Mouse (Mus musculus): Measurements from ENCODE around the gene Mpzl3. TPM values are rescaled to one million over a fixed set of nuclear protein-coding genes. Genes with fewer than 3 reads are reported as not detected.

Mpzl3 gene
- polyA plus RNA-seq, 1 experiment from 2014 or later, result 1.6 TPM

DNA sequence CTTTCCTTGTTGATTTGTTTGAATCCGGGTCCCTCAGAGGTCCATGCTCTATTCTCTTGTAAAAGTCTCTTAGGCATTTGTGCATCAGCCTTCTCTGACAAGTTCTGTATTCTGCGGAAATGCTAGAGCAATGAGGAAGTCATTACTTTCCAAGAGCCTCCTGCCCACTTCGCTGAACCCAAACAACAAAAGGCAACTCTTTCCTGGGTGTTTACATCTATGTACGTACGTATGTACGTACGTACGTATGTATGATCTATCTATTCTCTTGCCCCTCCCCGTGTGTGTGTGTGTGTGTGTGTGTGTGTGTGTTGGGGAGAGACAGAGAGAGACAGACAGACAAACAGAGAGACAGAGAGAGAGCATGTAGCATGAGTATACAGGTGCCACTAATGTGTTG, 61.8 kb downstream of the Mpzl3 start:
- Histone ChIP-seq H3K36me3 (no peaks in the 10 kb centered on the region), H3K9me3 (no peaks in the 10 kb centered on the region), H3K4me2 (replicated peaks) (no peak overlapping the region), H3K27ac (no peak overlapping the region), H3K4me1 (replicated peaks) (peaks cover 28% of the 10 kb centered on the region), H3K9ac (replicated peaks) (no peak overlapping the region), H3K27me3 (peaks cover 17% of the 10 kb centered on the region; the same call in 1 of the 2 replicates), H3K4me3 (replicated peaks) (no peak overlapping the region)
- ATAC-seq, result no peak
- 73% methylated on average over 9 of the region's 9 CpGs for WGBS

GRCm38 (mm10) chr9:45117741-45118431, 62.9 kb downstream of the Mpzl3 start, which contains the start of gene Scn2b:
Gene Scn2b, plus strand, starts transcription at chr9:45117782.
- Histone ChIP-seq H3K9me3 (no peaks in the 10 kb centered on the region), H3K4me3 (replicated peaks) (peak within 1 kb of the TSS; percentile 54), H3K27me3 (peaks cover 17% of the 10 kb centered on the region; the same call in 1 of the 2 replicates), H3K27ac (peak within 1 kb of the TSS; percentile 84), H3K4me2 (replicated peaks) (peak within 1 kb of the TSS; percentile 75), H3K9ac (replicated peaks) (peak within 1 kb of the TSS; percentile 89), H3K4me1 (replicated peaks) (peaks cover 36% of the 10 kb centered on the region), H3K36me3 (no peaks in the 10 kb centered on the region)
- peak; percentile 51 for ATAC-seq
- WGBS, result 1% methylated on average over 13 of the region's 13 CpGs

GRCm38 (mm10) chr9:45118552-45118951, 63.6 kb downstream of the Mpzl3 start:
- H3K27ac ChIP-seq, result no peak overlapping the region
- H3K4me1 ChIP-seq (replicated peaks), result peaks cover 36% of the 10 kb centered on the region
- 27% methylated on average over 10 of the region's 10 CpGs for WGBS
- peak overlapping the region; percentile 54 for H3K4me3 ChIP-seq (replicated peaks)
- ATAC-seq, result no peak
- peaks cover 17% of the 10 kb centered on the region; the same call in 1 of the 2 replicates for H3K27me3 ChIP-seq
- H3K9me3 ChIP-seq, result no peaks in the 10 kb centered on the region
- H3K4me2 ChIP-seq (replicated peaks), result peak overlapping the region; percentile 75
- H3K9ac ChIP-seq (replicated peaks), result peak overlapping the region; percentile 89
- no peaks in the 10 kb centered on the region for H3K36me3 ChIP-seq

DNA sequence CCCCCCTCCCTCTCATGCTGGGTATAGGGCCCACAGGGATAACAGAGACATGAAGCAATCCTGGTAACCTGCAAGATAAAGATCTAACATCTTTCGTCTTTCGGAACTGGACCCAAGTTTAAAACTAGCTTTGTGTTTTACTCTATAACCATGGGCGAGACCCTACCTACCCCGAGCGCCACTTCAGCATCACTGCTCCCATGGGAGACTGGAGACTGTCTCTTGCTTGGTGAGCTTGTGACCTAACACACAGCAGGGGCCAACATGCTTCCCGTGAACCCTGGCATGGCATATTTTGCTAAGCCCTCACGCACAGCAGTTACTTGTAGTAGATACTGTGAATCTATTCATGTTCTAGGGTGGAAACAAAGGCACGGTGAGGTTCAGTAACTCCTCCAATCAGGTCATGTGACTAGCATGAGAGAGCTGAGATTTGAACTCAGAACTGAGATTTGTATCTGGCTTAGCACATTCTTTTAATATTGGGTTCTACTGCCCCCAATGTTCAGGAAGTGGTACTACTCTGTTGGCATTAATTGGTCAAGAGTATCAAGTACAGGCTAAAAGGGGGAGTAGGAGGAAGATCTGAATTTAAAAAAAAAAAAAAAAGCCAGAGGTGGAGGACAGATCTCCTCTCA, 64.4 kb downstream of the Mpzl3 start:
- H3K4me3 ChIP-seq (replicated peaks), result peak overlapping the region; percentile 54; the same call in 1 of the 2 replicates
- peak overlapping the region; percentile 75 for H3K4me2 ChIP-seq (replicated peaks)
- no peak for ATAC-seq
- 95% methylated on average over 8 of the region's 8 CpGs for WGBS
- peaks cover 17% of the 10 kb centered on the region; the same call in 1 of the 2 replicates for H3K27me3 ChIP-seq
- no peaks in the 10 kb centered on the region for H3K36me3 ChIP-seq
- peaks cover 36% of the 10 kb centered on the region for H3K4me1 ChIP-seq (replicated peaks)
- H3K9me3 ChIP-seq, result no peaks in the 10 kb centered on the region
- H3K27ac ChIP-seq, result no peak overlapping the region
- peak overlapping the region; percentile 89; the same call in 1 of the 2 replicates for H3K9ac ChIP-seq (replicated peaks)

- no peak overlapping the region for H3K4me2 ChIP-seq (replicated peaks)
- no peak overlapping the region for H3K27ac ChIP-seq
- no peak overlapping the region for H3K9ac ChIP-seq (replicated peaks)
- H3K4me1 ChIP-seq (replicated peaks), result peaks cover 36% of the 10 kb centered on the region
- WGBS, result 88% methylated on average over 14 of the region's 14 CpGs
- H3K36me3 ChIP-seq, result peaks cover under 1% of the 10 kb centered on the region; the same call in 1 of the 2 replicates
- peaks cover 17% of the 10 kb centered on the region; the same call in 1 of the 2 replicates for H3K27me3 ChIP-seq
- no peaks in the 10 kb centered on the region for H3K9me3 ChIP-seq
- ATAC-seq, result no peak
- no peak overlapping the region for H3K4me3 ChIP-seq (replicated peaks)
These were observed 65.1 kb downstream of the Mpzl3 start for GRCm38 (mm10) chr9:45119954-45120530.

- no peaks in the 10 kb centered on the region for H3K9me3 ChIP-seq
- H3K4me3 ChIP-seq (replicated peaks), result no peak overlapping the region
- peaks cover 17% of the 10 kb centered on the region; the same call in 1 of the 2 replicates for H3K27me3 ChIP-seq
- WGBS, result 90% methylated on average over 6 of the region's 6 CpGs
- peaks cover 6% of the 10 kb centered on the region for H3K36me3 ChIP-seq
- H3K4me1 ChIP-seq (replicated peaks), result peaks cover 36% of the 10 kb centered on the region
- no peak for ATAC-seq
- H3K4me2 ChIP-seq (replicated peaks), result 0 out of 2 replicates have a peak overlapping the region, but pooled peaks have one; percentile 1
- H3K27ac ChIP-seq, result no peak overlapping the region
- no peak overlapping the region for H3K9ac ChIP-seq (replicated peaks)
These were observed 65.6 kb downstream of the Mpzl3 start for GRCm38 (mm10) chr9:45120567-45120966.

DNA sequence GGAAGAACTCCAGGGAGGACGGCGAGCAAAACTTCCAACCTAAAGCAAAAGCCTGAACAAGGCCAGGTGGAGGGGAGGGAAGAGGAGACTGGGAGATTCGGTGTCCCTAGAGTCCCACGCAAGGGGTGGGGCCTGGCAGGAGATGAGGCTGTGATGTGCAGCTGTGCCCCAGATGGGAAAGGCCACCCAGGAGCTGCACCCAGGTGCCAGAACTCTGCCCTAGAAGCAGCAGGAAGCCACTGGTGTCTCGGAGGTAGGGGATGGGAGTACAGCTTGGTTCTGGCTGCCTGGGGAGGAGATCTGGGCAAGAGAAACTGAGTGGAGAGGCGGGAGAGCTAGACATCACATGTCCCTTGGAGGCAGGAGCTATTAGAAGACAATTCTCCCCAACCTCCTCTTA, 66.0 kb downstream of the Mpzl3 start:
- H3K27ac ChIP-seq, result no peak overlapping the region
- peaks cover 16% of the 10 kb centered on the region; the same call in 1 of the 2 replicates for H3K27me3 ChIP-seq
- no peak overlapping the region for H3K4me3 ChIP-seq (replicated peaks)
- ATAC-seq, result no peak
- 64% methylated on average over 6 of the region's 6 CpGs for WGBS
- H3K9ac ChIP-seq (replicated peaks), result no peak overlapping the region
- H3K9me3 ChIP-seq, result no peaks in the 10 kb centered on the region
- peaks cover 10% of the 10 kb centered on the region for H3K36me3 ChIP-seq
- 0 out of 2 replicates have a peak overlapping the region, but pooled peaks have one; percentile 1 for H3K4me2 ChIP-seq (replicated peaks)
- H3K4me1 ChIP-seq (replicated peaks), result peaks cover 33% of the 10 kb centered on the region

GRCm38 (mm10) chr9:45121769-45122168, 66.8 kb downstream of the Mpzl3 start:
- Histone ChIP-seq H3K9me3 (no peaks in the 10 kb centered on the region), H3K4me3 (replicated peaks) (peak overlapping the region; percentile 11; the same call in 1 of the 2 replicates), H3K9ac (replicated peaks) (peak overlapping the region; percentile 48; the same call in 1 of the 2 replicates), H3K27me3 (peaks cover 11% of the 10 kb centered on the region; the same call in 1 of the 2 replicates), H3K4me2 (replicated peaks) (peak overlapping the region; percentile 36), H3K36me3 (peaks cover 18% of the 10 kb centered on the region), H3K27ac (no peak overlapping the region), H3K4me1 (replicated peaks) (peaks cover 29% of the 10 kb centered on the region)
- ATAC-seq, result 0 out of 2 replicates have a peak, but pooled peaks have one; percentile 24
- 1% methylated on average over 10 of the region's 10 CpGs for WGBS

DNA sequence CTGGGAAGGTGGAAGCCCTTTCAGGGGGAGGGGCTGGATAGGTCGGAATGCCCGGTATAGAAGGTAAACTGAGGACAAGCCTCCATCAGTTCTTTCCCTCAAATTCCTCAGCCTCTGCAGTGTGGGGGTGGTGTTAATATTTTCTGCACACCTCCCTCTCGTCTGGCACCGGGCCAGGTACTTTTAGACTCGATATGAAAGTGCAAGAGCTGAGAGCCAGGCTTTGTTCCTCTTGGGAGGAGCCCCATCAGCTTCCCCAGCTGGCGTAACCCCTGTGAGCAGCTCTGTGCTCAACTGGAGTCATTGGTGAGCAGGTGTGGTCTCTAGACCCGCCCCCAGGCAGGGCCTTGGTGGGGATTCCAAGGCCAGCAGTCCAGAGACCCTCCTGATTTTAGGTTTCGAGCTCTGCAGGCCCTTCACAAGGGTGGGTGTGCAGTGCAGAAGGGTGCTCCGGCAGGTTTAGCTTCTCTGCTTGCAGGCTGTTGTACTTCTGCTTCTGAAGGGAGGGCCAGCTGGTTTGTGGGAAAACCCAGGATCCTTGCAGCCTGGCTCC, 67.3 kb downstream of the Mpzl3 start:
- Histone ChIP-seq H3K27ac (no peak overlapping the region), H3K9ac (replicated peaks) (peak overlapping the region; percentile 48; the same call in 1 of the 2 replicates), H3K27me3 (0 out of 2 replicates have a peak, but pooled peaks cover 7% of the 10 kb centered on the region), H3K4me2 (replicated peaks) (peak overlapping the region; percentile 36), H3K9me3 (no peaks in the 10 kb centered on the region), H3K4me1 (replicated peaks) (peaks cover 29% of the 10 kb centered on the region), H3K4me3 (replicated peaks) (peak overlapping the region; percentile 11; the same call in 1 of the 2 replicates), H3K36me3 (peaks cover 20% of the 10 kb centered on the region)
- WGBS, result 29% methylated on average over 9 of the region's 9 CpGs
- ATAC-seq, result peak; percentile 41

DNA sequence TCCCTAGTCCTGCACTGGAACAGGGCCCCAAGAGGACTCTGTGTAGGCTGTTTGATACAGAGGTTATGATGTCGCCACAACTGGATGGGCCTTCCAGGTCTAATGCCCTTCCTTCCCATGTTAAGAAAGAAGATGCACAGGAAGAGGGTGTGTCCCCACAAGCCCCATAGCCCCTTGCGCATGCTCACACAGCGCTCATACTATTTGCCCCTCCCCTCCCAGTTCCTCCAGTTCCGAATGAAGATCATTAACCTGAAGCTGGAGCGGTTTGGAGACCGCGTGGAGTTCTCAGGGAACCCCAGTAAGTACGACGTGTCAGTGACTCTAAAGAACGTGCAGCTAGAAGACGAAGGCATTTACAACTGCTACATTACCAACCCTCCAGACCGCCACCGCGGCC, 70.2 kb downstream of the Mpzl3 start:
- WGBS, result 93% methylated on average over 14 of the region's 14 CpGs
- no peak overlapping the region for H3K27ac ChIP-seq
- H3K9ac ChIP-seq (replicated peaks), result no peak overlapping the region
- no peak overlapping the region for H3K4me3 ChIP-seq (replicated peaks)
- H3K4me1 ChIP-seq (replicated peaks), result peaks cover 14% of the 10 kb centered on the region
- H3K4me2 ChIP-seq (replicated peaks), result no peak overlapping the region
- ATAC-seq, result no peak
- H3K36me3 ChIP-seq, result peaks cover 20% of the 10 kb centered on the region
- H3K27me3 ChIP-seq, result peaks cover 5% of the 10 kb centered on the region; the same call in 1 of the 2 replicates
- H3K9me3 ChIP-seq, result no peaks in the 10 kb centered on the region

DNA sequence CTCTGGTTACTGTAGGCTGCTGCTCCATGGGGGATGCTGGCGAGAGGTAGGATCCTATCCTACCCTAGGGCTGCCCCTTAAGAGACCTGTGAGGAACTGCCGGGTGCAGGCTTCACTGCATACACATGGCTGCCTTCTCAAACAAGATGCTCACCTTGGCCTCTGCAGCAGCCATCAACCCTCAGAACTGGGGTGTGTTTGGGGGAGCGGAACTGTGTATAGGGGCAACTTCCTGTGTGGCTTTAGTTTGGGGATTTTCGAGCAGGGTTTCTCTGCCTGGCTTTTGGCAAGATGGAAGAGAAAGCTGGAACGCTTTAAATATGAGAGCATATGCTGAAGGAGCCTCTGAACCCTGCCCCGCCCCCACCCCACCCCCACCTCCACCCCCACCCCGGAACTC, 72.0 kb downstream of the Mpzl3 start:
- H3K27ac ChIP-seq, result no peak overlapping the region
- H3K9ac ChIP-seq (replicated peaks), result no peak overlapping the region
- no peak for ATAC-seq
- WGBS, result 51% methylated on average over 7 of the region's 7 CpGs
- H3K4me2 ChIP-seq (replicated peaks), result no peak overlapping the region
- peaks cover 7% of the 10 kb centered on the region for H3K4me1 ChIP-seq (replicated peaks)
- peaks cover 5% of the 10 kb centered on the region for H3K27me3 ChIP-seq
- peaks cover 20% of the 10 kb centered on the region for H3K36me3 ChIP-seq
- no peaks in the 10 kb centered on the region for H3K9me3 ChIP-seq
- H3K4me3 ChIP-seq (replicated peaks), result no peak overlapping the region
